Mouse (Mus musculus): Measurements from ENCODE around the gene Pml. TPM values are rescaled to one million over a fixed set of nuclear protein-coding genes. Genes with fewer than 3 reads are reported as not detected.
A peak's percentile ranks its signal among the peaks of the same experiment; 100 is the strongest.

The Pml gene
- polyA plus RNA-seq, 1 experiment from 2014 or later: 2.7 TPM

GRCm38 (mm10) chr9:58202676-58203453 lies 46.7 kb downstream of the Pml start:
- no peak for ATAC-seq (ENCODE audit: low read depth)
- peak overlapping the region; percentile 39 for H3K9ac ChIP-seq (replicated peaks; ENCODE audit: low read depth, low read length)
- peaks cover 13% of the 10 kb centered on the region; the same call in 1 of the 2 replicates for H3K4me1 ChIP-seq (ENCODE audit: control insufficient read depth, insufficient read depth, low read length)
- 2% methylated on average over 14 of the region's 14 CpGs for WGBS
- H3K4me2 ChIP-seq (ENCODE audit: low read depth, low read length): peak overlapping the region; percentile 31
- H3K9me3 ChIP-seq (ENCODE audit: control insufficient read depth, low read length): no peaks in the 10 kb centered on the region
- H3K36me3 ChIP-seq (ENCODE audit: control insufficient read depth, insufficient read depth, low read length): no peaks in the 10 kb centered on the region
- H3K27me3 ChIP-seq (ENCODE audit: control insufficient read depth, insufficient read depth, low read length): peaks cover 54% of the 10 kb centered on the region
- peak overlapping the region; percentile 24 for H3K4me3 ChIP-seq (ENCODE audit: low read depth, low read length)
- H3K27ac ChIP-seq (ENCODE audit: low read depth, low read length): peak overlapping the region; percentile 66

GRCm38 (mm10) chr9:58201861-58202549 lies 47.6 kb downstream of the Pml start:
- no peak for ATAC-seq (ENCODE audit: low read depth)
- Histone ChIP-seq H3K9ac (replicated peaks; ENCODE audit: low read depth, low read length) (peak overlapping the region; percentile 39; the same call in 1 of the 2 replicates), H3K4me3 (ENCODE audit: low read depth, low read length) (peak overlapping the region; percentile 26), H3K4me1 (ENCODE audit: control insufficient read depth, insufficient read depth, low read length) (peaks cover 16% of the 10 kb centered on the region), H3K9me3 (ENCODE audit: control insufficient read depth, low read length) (no peaks in the 10 kb centered on the region), H3K36me3 (ENCODE audit: control insufficient read depth, insufficient read depth, low read length) (no peaks in the 10 kb centered on the region), H3K27me3 (ENCODE audit: control insufficient read depth, insufficient read depth, low read length) (peaks cover 62% of the 10 kb centered on the region), H3K27ac (ENCODE audit: low read depth, low read length) (peak overlapping the region; percentile 66), H3K4me2 (ENCODE audit: low read depth, low read length) (peak overlapping the region; percentile 31; the same call in 1 of the 2 replicates)
- WGBS: under 1% methylated on average over 37 of the region's 37 CpGs

GRCm38 (mm10) chr9:58201091-58201842 lies 48.3 kb downstream of the Pml start:
- H3K9me3 ChIP-seq (ENCODE audit: control insufficient read depth, low read length): no peaks in the 10 kb centered on the region
- peaks cover 67% of the 10 kb centered on the region for H3K27me3 ChIP-seq (ENCODE audit: control insufficient read depth, insufficient read depth, low read length)
- peak overlapping the region; percentile 46 for H3K9ac ChIP-seq (replicated peaks; ENCODE audit: low read depth, low read length)
- under 1% methylated on average over 24 of the region's 24 CpGs for WGBS
- peak overlapping the region; percentile 26 for H3K4me3 ChIP-seq (ENCODE audit: low read depth, low read length)
- H3K4me2 ChIP-seq (ENCODE audit: low read depth, low read length): peak overlapping the region; percentile 31; the same call in 1 of the 2 replicates
- H3K4me1 ChIP-seq (ENCODE audit: control insufficient read depth, insufficient read depth, low read length): peaks cover 20% of the 10 kb centered on the region
- H3K27ac ChIP-seq (ENCODE audit: low read depth, low read length): peak overlapping the region; percentile 66; the same call in 1 of the 2 replicates
- no peak for ATAC-seq (ENCODE audit: low read depth)
- H3K36me3 ChIP-seq (ENCODE audit: control insufficient read depth, insufficient read depth, low read length): no peaks in the 10 kb centered on the region

GRCm38 (mm10) chr9:58200270-58201090 lies 49.1 kb downstream of the Pml start:
- no peak for ATAC-seq (ENCODE audit: low read depth)
- WGBS: 6% methylated on average over 11 of the region's 11 CpGs
- Histone ChIP-seq H3K9me3 (ENCODE audit: control insufficient read depth, low read length) (no peaks in the 10 kb centered on the region), H3K4me3 (ENCODE audit: low read depth, low read length) (peak overlapping the region; percentile 26), H3K27me3 (ENCODE audit: control insufficient read depth, insufficient read depth, low read length) (peaks cover 71% of the 10 kb centered on the region), H3K27ac (ENCODE audit: low read depth, low read length) (peak overlapping the region; percentile 55), H3K36me3 (ENCODE audit: control insufficient read depth, insufficient read depth, low read length) (no peaks in the 10 kb centered on the region), H3K4me2 (ENCODE audit: low read depth, low read length) (peak overlapping the region; percentile 36; the same call in 1 of the 2 replicates), H3K4me1 (ENCODE audit: control insufficient read depth, insufficient read depth, low read length) (peaks cover 23% of the 10 kb centered on the region), H3K9ac (replicated peaks; ENCODE audit: low read depth, low read length) (peak overlapping the region; percentile 46)

- H3K27me3 ChIP-seq (ENCODE audit: control insufficient read depth, insufficient read depth, low read length): peaks cover 71% of the 10 kb centered on the region
- H3K9ac ChIP-seq (replicated peaks; ENCODE audit: low read depth, low read length): peak overlapping the region; percentile 3; the same call in 1 of the 2 replicates
- H3K36me3 ChIP-seq (ENCODE audit: control insufficient read depth, insufficient read depth, low read length): no peaks in the 10 kb centered on the region
- H3K4me1 ChIP-seq (ENCODE audit: control insufficient read depth, insufficient read depth, low read length): peaks cover 23% of the 10 kb centered on the region
- WGBS: under 1% methylated on average over 41 of the region's 41 CpGs
- peak overlapping the region; percentile 55; the same call in 1 of the 2 replicates for H3K27ac ChIP-seq (ENCODE audit: low read depth, low read length)
- H3K9me3 ChIP-seq (ENCODE audit: control insufficient read depth, low read length): no peaks in the 10 kb centered on the region
- peak overlapping the region; percentile 36 for H3K4me2 ChIP-seq (ENCODE audit: low read depth, low read length)
- H3K4me3 ChIP-seq (ENCODE audit: low read depth, low read length): peak overlapping the region; percentile 26
- ATAC-seq (ENCODE audit: low read depth): no peak
These were observed 50.0 kb downstream of the Pml start for GRCm38 (mm10) chr9:58199381-58200269.

GRCm38 (mm10) chr9:58198801-58199371 lies 50.7 kb downstream of the Pml start:
- Histone ChIP-seq H3K9ac (replicated peaks; ENCODE audit: low read depth, low read length) (peak overlapping the region; percentile 3; the same call in 1 of the 2 replicates), H3K27me3 (ENCODE audit: control insufficient read depth, insufficient read depth, low read length) (peaks cover 74% of the 10 kb centered on the region), H3K4me3 (ENCODE audit: low read depth, low read length) (peak overlapping the region; percentile 26), H3K4me1 (ENCODE audit: control insufficient read depth, insufficient read depth, low read length) (peaks cover 23% of the 10 kb centered on the region), H3K36me3 (ENCODE audit: control insufficient read depth, insufficient read depth, low read length) (no peaks in the 10 kb centered on the region), H3K27ac (ENCODE audit: low read depth, low read length) (peak overlapping the region; percentile 44; the same call in 1 of the 2 replicates), H3K4me2 (ENCODE audit: low read depth, low read length) (peak overlapping the region; percentile 36), H3K9me3 (ENCODE audit: control insufficient read depth, low read length) (no peaks in the 10 kb centered on the region)
- WGBS: 1% methylated on average over 38 of the region's 38 CpGs
- no peak for ATAC-seq (ENCODE audit: low read depth)

DNA sequence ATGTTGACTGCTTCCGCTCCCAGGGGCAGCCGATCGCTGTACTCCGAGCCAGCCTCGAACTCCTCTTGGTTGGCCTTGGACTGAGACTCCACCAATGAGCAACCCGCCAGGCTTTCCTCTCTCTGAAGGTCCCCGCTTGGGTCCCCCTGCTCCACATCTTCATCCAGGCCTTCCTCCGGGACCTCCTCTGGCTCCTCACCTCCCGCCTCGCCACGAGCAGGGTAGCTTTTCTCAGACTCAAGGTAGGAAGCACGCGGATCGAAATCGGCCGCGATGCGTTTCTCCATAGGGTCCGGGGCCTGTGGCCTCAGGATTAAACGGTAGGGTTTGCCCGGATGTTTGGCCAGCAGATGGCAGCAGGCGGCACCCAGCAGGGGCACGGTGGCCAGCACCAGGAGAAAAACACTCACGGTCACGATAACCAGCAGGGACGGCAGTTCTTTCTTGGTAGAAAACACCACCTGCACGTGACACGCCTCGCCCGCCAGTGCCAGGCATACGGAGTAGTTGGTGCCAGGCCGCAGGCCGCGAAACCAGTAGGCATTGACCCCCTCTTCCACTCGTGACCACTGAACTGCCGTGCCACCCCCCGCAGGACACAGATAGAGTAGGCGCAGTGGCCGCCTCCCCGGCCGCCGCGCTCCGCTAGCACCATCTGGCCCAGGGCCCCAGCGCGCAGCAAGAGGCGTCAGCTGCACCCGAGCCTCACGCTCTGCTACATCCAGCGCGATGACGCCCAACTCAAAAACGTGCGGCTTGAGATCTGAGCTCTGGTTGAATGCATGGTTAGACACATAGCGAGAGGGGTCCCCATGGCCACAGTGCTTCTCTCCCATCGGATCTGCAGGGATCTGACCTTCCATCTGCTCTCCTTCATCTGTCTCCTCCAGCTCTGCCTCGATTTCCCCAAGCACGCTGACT lies 51.5 kb downstream of the Pml start:
- H3K4me3 ChIP-seq (ENCODE audit: low read depth, low read length): peak overlapping the region; percentile 26
- H3K27me3 ChIP-seq (ENCODE audit: control insufficient read depth, insufficient read depth, low read length): peaks cover 67% of the 10 kb centered on the region
- H3K4me2 ChIP-seq (ENCODE audit: low read depth, low read length): peak overlapping the region; percentile 36
- H3K27ac ChIP-seq (ENCODE audit: low read depth, low read length): peak overlapping the region; percentile 44; the same call in 1 of the 2 replicates
- no peaks in the 10 kb centered on the region for H3K9me3 ChIP-seq (ENCODE audit: control insufficient read depth, low read length)
- H3K4me1 ChIP-seq (ENCODE audit: control insufficient read depth, insufficient read depth, low read length): peaks cover 23% of the 10 kb centered on the region
- 2% methylated on average over 58 of the region's 58 CpGs for WGBS
- ATAC-seq (ENCODE audit: low read depth): peak; percentile 38; the same call in 1 of the 2 replicates
- H3K36me3 ChIP-seq (ENCODE audit: control insufficient read depth, insufficient read depth, low read length): no peaks in the 10 kb centered on the region
- H3K9ac ChIP-seq (replicated peaks; ENCODE audit: low read depth, low read length): peak overlapping the region; percentile 3

All from neural tube, embryonic 14.5 days (tissue).